Mouse (Mus musculus) left cerebral cortex, postnatal 25 days (tissue): ENCODE measurements around the gene B9d2. TPM values are rescaled to one million over a fixed set of nuclear protein-coding genes. Genes with fewer than 3 reads are reported as not detected.
"Not testable (repeated sequence)": the region's sequence is repeated elsewhere in the genome, so short reads cannot be mapped to it uniquely, and the experiment has no call there.

ENCODE experiments used
- DNase-seq, 2 experiments: peaks; one replicate each; pipeline ENCODE4 v3.0.0; 2022; ENCODE audit warnings: low spot score in 2 of 2, mixed read lengths in 1 of 2
- intact Hi-C: fragments of 180-260 bp; cut with DNase I; formaldehyde crosslinking; loops from one replicate; pipeline ENCODE4 v1.15.1; 2025
- total RNA-seq, 2 experiments: library from RNA; stranded (reverse); gene quantifications; 2 replicates each; pipeline ENCODE4 v1.2.3; 2021

B9d2 gene
- total RNA-seq, 2 experiments from 2014 or later: 23.5 to 24.9 TPM

GRCm38 (mm10) chr7:25719761-25720610 lies 39.4 kb downstream of the B9d2 start:
- peak; percentile 76 to 81 for DNase-seq
- intact Hi-C loops: no loop called here

- intact Hi-C loops: no loop called here
- no peak for DNase-seq
These were observed 40.2 kb downstream of the B9d2 start for GRCm38 (mm10) chr7:25720760-25721159.

GRCm38 (mm10) chr7:25721776-25722175 lies 41.2 kb downstream of the B9d2 start:
- DNase-seq, intact Hi-C loops: not testable (repeated sequence)

- intact Hi-C loops: no loop called here
- peak in 1 of 2 experiments; percentile 48 for DNase-seq
These were observed 45.3 kb downstream of the B9d2 start for GRCm38 (mm10) chr7:25725886-25726285.

- intact Hi-C loops: loop anchor here (2.0 kb wide), 1 partner anchor 15 kb away; no protein-coding TSS in a partner anchor
- no peak for DNase-seq
These were observed 47.2 kb downstream of the B9d2 start for GRCm38 (mm10) chr7:25727800-25728199.

GRCm38 (mm10) chr7:25729396-25729795 lies 48.8 kb downstream of the B9d2 start:
- intact Hi-C loops: loop anchor here (2.0 kb wide), 1 partner anchor 13 kb away; no protein-coding TSS in a partner anchor

GRCm38 (mm10) chr7:25729862-25730261 lies 49.3 kb downstream of the B9d2 start:
- intact Hi-C loops: loop anchor here (2.0 kb wide), 1 partner anchor 13 kb away; no protein-coding TSS in a partner anchor
- no peak for DNase-seq

More at GRCm38 (mm10) chr7:25729396-25729795, 48.8 kb downstream of the B9d2 start:
- DNase-seq: no peak

GRCm38 (mm10) chr7:25731294-25732055 lies 50.9 kb downstream of the B9d2 start:
- intact Hi-C loops: no loop called here
- no peak for DNase-seq

- no peak for DNase-seq
- intact Hi-C loops: no loop called here
These were observed 54.4 kb downstream of the B9d2 start for GRCm38 (mm10) chr7:25734991-25735390.

Other genes starting within 250 kb of the B9d2 start
- 1 to 10 TPM; 2.2 to 2.7 TPM for gene Ceacam1, start 203.2 kb upstream of the B9d2 start, total RNA-seq
- under 1 TPM; 0.30 TPM for gene Ceacam2, start 140.9 kb upstream of the B9d2 start, total RNA-seq
- not detected for gene Erich4, start 64.9 kb upstream of the B9d2 start, total RNA-seq
- 10 to 100 TPM; 45.7 to 45.9 TPM for gene Dmac2, start 61.4 kb upstream of the B9d2 start, total RNA-seq
- under 1 TPM; 0.34 to 0.82 TPM for gene B3gnt8, start 54.1 kb upstream of the B9d2 start, total RNA-seq
- 10 to 100 TPM; 31.8 to 33.8 TPM for gene Bckdha, start 21.8 kb upstream of the B9d2 start, total RNA-seq
- gene Exosc5, start 21.6 kb upstream of the B9d2 start, total RNA-seq: 10 to 100 TPM; 24.0 to 24.4 TPM
- 10 to 100 TPM; 33.1 to 36.3 TPM for gene Tmem91, start 5.6 kb upstream of the B9d2 start, total RNA-seq
- 1 to 10 TPM; 9.3 to 9.4 TPM for gene Tgfb1, start 6.2 kb downstream of the B9d2 start, total RNA-seq
- 10 to 100 TPM; 61.8 to 70.1 TPM for gene Ccdc97, start 38.3 kb downstream of the B9d2 start, total RNA-seq
- 100 to 1,000 TPM in 1 of 2 experiments, 10 to 100 TPM in 1; 98.4 to 105 TPM for gene Hnrnpul1, start 74.0 kb downstream of the B9d2 start, total RNA-seq
- 10 to 100 TPM; 33.6 to 37.2 TPM for gene Axl, start 107.9 kb downstream of the B9d2 start, total RNA-seq
- 1 to 10 TPM; 1.6 to 4.9 TPM for gene Cyp2s1, start 136.1 kb downstream of the B9d2 start, total RNA-seq
- gene Cyp2b10, start 216.8 kb downstream of the B9d2 start, total RNA-seq: under 1 TPM; 0.23 to 0.48 TPM